Mouse (Mus musculus): ENCODE data around the gene Thrap3.

Thrap3 gene

DNA sequence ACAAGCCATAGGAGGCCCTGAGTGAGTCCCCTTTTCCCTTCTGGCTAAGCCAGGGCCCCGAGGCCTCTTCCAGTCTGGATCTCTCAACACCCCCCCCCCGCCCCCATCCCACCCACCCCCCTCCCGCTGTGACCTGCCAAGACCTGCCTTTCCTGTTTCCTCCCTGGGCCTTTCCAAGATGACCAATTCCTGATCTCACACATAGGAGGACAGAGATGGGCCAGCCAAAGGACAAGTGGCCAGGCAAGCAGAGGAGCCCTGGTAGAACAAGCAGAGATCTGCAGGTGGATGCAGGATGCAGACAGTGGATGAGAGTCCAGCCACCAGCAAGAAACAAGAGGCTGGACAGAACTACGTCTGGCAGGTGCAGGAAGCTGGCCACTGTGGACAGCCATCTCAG is 57.2 kb downstream of the Thrap3 start:
- no peak for DNase-seq (ENCODE audit: low spot score)

DNA sequence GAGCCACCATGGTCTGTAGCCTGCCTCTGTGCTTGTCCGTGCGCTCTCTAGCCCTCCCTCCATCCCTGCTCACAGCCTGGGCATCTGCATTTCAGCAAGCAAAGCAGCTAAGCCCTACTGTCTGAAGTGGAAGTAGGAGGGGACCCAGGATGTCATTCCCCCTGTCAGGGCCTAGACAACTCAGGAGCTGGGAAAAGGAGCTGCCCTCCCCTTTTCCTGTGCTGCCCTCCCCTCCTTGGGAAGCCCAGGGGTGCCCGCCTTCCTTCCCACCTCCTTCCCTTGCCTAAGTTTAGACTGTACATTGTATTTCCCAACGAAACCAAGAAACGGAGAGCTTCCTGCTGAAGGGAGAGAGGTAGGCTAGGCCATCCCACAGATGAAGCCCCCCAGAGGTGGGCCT is 61.5 kb downstream of the Thrap3 start:
- no peak for DNase-seq (ENCODE audit: low spot score)

DNA sequence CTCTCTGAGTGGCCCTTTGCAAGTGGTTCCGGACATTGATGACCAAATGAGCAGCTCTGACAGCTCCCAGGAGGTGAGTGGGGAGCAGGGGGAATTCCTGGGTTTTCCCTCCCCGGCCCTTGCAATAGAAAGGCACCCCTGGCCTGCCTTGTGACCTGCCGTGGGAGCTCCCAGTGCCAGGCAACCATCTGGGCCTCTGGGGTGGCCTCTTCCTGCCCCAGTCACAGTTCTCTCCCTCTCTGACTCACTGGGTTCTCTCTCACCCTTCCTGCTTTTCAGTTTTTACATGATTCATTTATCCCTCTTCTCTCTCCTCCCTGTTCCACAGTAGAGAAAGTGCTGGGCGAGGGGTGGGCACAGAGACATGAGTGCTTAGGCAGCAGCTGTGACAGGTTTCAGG is 64.8 kb downstream of the Thrap3 start:
- DNase-seq (ENCODE audit: low spot score) = no peak

DNA sequence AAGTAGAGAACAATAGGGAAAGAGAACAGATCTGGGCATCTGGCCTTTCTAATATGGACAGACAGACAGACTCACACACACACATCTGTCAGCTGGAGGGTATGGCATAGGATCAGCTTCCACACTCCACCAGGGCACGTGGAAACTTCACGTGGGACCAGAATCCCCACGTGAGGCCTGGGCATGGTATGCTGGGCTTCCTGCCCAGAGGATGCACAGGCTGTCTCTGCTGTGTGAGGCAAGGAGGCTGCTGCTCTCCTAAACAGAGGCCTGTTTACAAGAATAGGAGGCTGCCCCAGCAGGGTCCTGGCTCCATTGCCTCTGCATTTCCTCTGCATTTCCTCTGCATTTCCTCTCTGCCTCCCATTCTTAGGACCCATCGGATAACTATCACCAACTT is 67.9 kb downstream of the Thrap3 start:
- DNase-seq (ENCODE audit: low spot score) = no peak

DNA sequence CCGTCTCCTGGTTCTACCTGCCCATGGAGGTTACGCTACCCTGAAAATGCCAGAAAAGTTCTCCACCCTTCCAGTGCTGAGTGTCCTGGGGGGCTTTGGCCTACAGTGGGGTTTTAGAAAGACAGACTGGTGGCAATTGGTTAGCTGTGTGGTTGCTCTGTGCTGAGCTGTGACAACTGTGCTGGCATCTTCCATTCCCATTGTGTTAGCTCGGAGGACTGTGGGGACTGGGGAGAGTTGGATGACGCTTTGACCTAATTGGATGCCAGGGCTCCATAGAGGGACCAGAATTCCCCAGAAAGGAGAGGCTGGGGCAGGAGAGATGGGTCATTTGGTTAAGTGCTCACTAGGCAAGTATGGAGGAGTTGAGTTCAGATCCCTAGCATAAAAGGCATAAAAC is 68.3 kb downstream of the Thrap3 start:
- DNase-seq (ENCODE audit: low spot score) = no peak

DNA sequence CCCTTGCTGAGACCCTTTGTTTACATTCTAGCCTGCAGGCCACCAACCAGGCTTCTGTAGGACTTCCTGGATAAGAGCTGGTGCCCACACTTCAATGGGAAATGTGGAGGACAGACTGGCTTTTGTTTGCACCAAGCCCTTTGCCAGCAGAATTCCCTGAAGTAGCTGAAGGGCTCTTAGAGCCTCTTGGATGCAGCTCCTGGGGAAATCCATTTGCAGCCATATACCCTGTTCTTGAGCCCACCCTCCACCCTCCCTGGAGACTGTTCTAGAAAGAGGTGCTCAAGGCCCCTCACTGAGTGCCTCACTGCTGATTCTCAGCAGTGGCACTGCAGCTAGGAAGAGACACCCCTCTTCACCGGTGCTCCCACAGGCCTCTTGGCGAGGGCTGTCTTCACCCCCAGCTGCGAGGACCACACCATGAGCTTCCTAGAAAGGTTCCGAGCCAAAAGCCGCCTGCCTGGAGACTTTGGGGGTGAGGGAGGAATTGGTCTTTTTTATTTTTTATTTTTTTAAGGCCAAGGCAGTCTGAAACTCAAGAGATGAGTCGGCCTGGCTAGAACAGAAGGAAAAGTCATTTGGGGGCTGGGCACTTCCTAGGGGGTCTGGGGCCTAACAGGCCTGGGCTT is 69.8 kb downstream of the Thrap3 start:
- no peak for DNase-seq (ENCODE audit: low spot score)

DNA sequence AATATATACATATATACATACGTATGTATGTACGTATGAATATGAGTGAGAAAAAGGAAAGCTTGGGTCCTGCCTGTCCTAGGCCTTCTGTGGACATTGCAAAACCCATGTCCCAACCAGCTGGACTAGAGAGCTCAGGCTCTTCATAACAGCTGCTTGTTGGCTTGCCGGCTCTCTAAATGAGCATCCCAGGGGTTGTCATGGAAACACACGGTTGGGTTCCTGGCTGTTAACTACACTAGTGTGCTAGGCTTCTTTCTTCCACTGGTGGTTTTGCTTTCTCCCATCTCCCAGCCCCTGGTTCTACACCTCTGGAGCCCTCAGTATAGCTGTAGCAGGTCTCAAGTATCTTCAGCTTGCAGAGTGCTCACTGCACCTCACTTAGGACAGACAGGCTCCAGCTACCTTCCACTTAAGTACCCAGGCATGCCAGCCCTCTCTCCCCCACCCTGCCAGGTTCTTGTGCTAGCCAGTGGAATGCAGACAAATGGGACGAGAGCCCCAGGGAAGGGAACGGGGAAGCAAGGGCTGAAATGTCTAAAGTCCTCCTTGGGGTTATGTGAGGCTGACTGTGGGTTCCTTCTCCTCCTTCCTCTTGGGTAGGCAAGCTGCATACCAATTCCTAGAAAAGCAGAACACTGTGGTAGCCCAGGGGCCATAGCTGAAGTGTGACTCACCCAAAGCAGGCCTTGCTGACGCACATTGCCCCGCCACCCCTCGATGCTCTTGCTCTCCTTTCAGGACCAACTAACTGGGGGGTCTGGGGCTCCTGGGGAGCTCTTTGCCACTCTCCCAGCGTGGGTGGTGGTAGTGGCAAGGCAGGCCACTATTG is 71.1 kb downstream of the Thrap3 start:
- DNase-seq (ENCODE audit: low spot score) = no peak

DNA sequence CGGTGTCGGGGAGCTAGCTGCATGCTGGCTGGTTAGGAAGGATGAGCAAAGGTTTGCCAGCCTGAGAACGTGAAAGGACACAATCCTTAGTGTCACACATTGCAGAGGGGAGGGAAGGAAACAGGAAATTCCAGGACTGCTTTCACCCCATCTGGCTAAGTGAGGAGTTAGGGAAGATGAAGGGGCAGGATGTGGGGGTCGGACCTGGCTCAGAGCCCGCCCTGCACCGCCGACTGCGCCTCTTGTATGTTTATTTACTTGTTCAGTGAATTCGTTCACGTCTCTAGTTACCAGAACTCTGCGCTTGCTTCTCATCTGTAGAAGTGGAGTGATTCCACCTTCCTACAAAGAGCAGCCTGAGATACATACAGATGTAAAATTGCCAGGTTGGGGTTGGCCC is 72.1 kb downstream of the Thrap3 start:
- no peak for DNase-seq (ENCODE audit: low spot score)

DNA sequence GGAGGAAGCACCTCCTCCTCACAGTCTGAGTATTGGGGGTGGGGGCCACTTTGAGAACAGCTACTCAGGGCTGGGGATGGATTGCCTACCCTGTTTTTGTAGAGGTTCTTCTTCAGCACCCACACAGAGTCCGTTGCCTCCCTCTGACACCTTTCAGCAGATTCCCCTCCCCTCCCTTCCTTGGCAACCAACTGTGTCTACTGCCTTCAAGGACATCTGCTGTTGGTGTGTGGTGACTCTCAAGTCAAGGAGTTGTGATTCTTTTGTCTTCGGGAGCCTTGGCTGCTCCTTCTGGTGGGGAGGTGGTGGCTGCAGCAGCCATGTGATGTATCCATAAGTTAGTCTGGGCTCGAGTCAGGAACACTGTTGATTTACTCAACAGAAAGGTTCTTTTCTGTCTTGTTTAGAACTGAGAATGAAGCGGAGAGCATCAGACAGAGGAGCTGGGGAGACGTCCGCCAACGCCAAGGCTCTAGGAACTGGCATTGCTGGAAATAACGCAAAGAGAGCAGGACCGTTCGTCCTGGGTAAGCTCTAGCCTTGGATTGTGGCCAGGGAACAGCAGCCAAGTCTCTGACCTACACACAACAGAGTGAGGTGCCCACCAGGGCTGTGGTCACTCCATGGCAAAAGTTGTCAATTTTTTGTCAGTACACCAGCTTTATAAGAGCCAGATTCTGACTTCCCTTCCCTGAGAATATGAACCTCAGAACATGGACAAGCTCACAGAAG is 79.1 kb downstream of the Thrap3 start:
- DNase-seq (ENCODE audit: low spot score) = no peak

DNA sequence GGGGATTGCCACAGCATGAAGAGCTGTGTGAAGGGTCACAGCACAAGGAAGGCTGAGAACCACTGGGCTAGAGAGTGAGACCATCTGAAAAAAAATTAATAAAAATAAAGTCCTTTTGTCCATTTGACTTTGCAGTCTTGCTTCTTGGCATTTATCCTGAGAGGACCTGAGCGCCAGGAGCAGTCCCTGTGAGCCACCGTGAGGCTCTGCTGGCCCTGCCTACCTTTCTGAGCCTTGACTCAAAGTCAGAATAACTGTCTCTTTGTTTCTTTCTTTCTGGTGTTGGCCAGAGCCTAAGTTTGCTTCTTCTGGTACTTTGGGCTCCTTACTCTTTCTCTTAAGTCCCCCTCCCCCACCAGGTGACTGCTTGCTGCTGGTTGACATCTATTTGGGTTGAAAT is 82.1 kb downstream of the Thrap3 start:
- DNase-seq (ENCODE audit: low spot score) = no peak

DNA sequence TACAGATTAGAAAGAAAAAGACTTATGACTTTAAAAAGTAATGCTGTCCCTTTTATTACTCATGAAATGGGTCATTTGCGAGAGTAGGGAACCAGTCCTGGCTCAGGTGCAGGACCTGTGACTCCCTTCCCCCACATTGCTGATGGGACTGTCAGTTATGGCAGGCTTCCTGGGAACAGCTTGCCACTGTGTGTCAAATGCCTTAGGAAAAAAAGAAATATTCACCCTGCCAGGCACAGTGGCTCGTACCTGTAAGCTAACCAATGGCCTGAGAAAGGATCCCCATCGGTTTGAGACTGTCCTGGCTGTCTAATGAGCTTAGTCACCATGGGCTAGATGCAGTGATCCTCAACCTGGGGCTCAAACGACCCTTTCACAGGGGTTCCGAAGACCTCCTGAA is 82.5 kb downstream of the Thrap3 start:
- DNase-seq (ENCODE audit: low spot score) = no peak

DNA sequence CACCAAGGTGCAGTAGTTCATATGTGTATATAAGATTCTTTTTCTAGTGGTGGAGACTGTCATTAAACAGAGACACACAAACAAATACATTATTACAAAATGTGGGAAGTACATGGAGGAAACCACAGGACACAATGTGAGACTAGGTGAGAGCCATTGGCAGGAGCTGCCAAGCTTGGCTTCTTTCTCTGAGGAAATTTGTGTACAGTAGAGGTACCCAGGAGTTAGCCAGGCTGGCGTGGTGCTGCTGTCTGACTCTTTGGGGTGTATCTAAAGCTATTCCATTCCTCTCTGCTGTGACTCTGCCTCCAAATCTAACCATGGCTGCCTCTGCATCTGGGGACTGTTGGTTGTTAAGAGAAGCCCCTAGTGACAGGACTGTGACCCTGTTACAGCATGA is 83.5 kb downstream of the Thrap3 start:
- no peak for DNase-seq (ENCODE audit: low spot score)

DNA sequence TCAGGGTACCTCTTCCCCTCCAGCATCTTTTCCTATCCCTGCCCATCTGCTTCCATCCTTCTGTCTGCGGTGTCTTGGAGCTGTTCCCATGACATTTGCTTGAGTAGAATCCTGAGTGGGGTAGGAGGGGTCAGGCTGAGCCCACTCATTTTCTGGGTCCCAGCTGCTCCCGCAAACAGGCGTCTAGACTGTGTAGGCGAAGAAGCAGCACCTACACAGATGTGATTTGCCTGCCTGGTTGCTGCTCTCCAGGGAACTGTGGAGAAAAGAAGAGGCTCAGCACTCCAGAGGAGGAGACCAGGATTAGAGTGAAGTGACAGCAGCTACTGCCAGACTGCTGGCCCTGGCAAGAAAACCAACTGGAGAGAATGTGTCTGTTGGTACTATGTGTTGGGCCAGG is 83.9 kb downstream of the Thrap3 start:
- no peak for DNase-seq (ENCODE audit: low spot score)

DNA sequence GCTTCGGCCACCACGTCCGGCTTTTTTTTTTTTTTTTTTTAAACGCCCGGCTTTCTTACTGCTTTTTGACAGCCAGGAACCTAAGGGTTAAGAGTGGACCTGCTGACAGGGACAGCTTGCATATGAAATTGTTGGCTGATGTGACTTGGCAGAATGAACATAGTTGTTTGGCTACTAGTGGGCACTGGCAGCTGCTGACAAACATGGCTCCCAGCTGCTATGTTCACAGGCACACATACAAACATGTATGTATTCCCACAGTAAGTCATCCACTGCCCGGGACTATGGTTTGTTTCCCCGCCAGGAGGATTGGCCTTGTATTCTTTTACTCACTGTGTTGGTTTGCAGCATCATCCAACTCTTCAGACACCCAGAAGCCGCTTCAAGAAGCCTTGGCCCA is 85.4 kb downstream of the Thrap3 start:
- DNase-seq (ENCODE audit: low spot score) = no peak

DNA sequence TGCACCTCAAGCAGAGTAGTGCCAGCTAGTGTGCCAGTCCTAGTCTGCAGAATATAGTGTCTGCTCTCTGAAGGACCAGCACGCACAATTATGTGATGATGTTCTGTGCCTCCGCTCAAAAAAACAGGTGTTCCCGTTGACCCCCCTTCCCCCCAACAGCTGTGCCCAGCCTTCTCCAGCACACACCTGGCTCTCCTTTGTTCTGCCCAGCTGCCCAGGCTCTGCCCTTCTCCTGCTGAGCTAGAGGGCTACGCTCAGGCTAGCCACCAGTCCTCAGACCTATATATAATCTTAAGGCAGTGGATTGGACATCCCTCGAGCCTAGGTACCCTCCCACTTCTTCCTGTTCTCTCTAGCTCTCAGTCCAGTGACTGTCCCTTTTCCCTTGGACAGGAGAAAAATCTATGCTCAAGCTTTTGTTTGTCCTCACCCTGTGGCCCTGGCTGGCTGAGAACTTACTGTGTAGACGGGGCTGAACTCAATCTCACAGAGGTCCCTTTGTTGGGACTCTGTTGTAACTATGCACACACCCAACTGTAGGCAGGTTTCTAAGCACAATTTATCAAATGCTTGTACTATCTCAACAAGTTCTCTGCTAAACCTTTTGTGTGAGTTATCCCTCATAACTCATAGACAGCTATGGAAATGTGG is 86.6 kb downstream of the Thrap3 start:
- DNase-seq (ENCODE audit: low spot score) = no peak

DNA sequence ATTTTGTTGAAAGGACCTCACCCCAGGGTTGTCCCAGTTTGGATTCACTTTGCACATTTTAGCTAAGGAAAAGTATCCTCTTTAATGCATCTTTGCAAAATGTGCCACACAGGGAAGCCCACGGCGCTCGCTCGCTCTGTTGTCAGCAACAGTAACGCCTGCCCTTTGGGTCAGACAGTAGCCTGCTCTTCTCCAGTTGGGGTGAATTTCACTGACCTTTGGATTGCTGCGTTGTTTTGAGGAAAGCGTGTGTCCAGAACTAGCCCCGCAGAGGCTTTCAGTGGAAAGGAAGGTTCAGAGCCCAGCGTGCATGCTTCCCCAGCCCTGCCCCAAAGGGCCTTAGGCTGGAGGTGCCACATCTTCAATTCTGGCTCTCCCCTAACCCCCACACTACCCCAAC is 87.1 kb downstream of the Thrap3 start:
- no peak for DNase-seq (ENCODE audit: low spot score)

Measured in MN1 (cell line).